Mouse (Mus musculus): ENCODE measurements around the gene Adcyap1r1. TPM values are rescaled to one million over a fixed set of nuclear protein-coding genes. Genes with fewer than 3 reads are reported as not detected.
A peak's percentile ranks its signal among the peaks of the same experiment; 100 is the strongest.

The Adcyap1r1 gene
- total and polyA plus RNA-seq, 2 experiments, result 0.74 to 0.78 TPM

- Histone ChIP-seq H3K36me3 (ENCODE audit: control insufficient read depth, insufficient read depth, low read length) (no peaks in the 10 kb centered on the region), H3K9ac (ENCODE audit: low read depth, low read length) (no peak overlapping the region), H3K27me3 (ENCODE audit: control insufficient read depth, insufficient read depth, low read length) (no peaks in the 10 kb centered on the region), H3K4me1 (ENCODE audit: control insufficient read depth, insufficient read depth, low read length) (no peaks in the 10 kb centered on the region), H3K79me2 (ENCODE audit: control insufficient read depth, insufficient read depth, low read length) (no peaks in the 10 kb centered on the region), H3K4me3 (ENCODE audit: insufficient read depth, low read depth, low read length) (no peak overlapping the region), H3K27ac (replicated peaks; ENCODE audit: insufficient read depth, low read depth, low read length) (no peak overlapping the region)
- DNase-seq (ENCODE audit: extremely low read depth, low read depth, low spot score), result no peak
- TF ChIP-seq CTCF (IDR thresholded peaks at IDR 0.05; ENCODE audit: low read depth, low read length) (no peak), POLR2A (IDR thresholded peaks at IDR 0.05; ENCODE audit: extremely low read depth, insufficient read depth, low read length) (no peak)
- WGBS, result 67% methylated on average over 2 of the region's 2 CpGs
These were observed 20.6 kb downstream of the Adcyap1r1 start for GRCm38 (mm10) chr6:55472381-55472780.

- no peaks in the 10 kb centered on the region for H3K4me1 ChIP-seq (ENCODE audit: control insufficient read depth, insufficient read depth, low read length)
- no peak for TF ChIP-seq POLR2A (IDR thresholded peaks at IDR 0.05; ENCODE audit: extremely low read depth, insufficient read depth, low read length)
- TF ChIP-seq CTCF (IDR thresholded peaks at IDR 0.05; ENCODE audit: low read depth, low read length), result no peak
- no peaks in the 10 kb centered on the region for H3K27me3 ChIP-seq (ENCODE audit: control insufficient read depth, insufficient read depth, low read length)
- WGBS, result 84% methylated on average over 1 of the region's 1 CpGs
- no peaks in the 10 kb centered on the region for H3K36me3 ChIP-seq (ENCODE audit: control insufficient read depth, insufficient read depth, low read length)
- DNase-seq (ENCODE audit: extremely low read depth, low read depth, low spot score), result no peak
- no peak overlapping the region for H3K9ac ChIP-seq (ENCODE audit: low read depth, low read length)
- no peak overlapping the region for H3K4me3 ChIP-seq (ENCODE audit: insufficient read depth, low read depth, low read length)
- H3K79me2 ChIP-seq (ENCODE audit: control insufficient read depth, insufficient read depth, low read length), result no peaks in the 10 kb centered on the region
- no peak overlapping the region for H3K27ac ChIP-seq (replicated peaks; ENCODE audit: insufficient read depth, low read depth, low read length)
These were observed 29.2 kb downstream of the Adcyap1r1 start for GRCm38 (mm10) chr6:55480988-55481387.

GRCm38 (mm10) chr6:55482471-55482870 is 30.7 kb downstream of the Adcyap1r1 start:
- Histone ChIP-seq H3K79me2 (ENCODE audit: control insufficient read depth, insufficient read depth, low read length) (no peaks in the 10 kb centered on the region), H3K4me1 (ENCODE audit: control insufficient read depth, insufficient read depth, low read length) (no peaks in the 10 kb centered on the region), H3K27me3 (ENCODE audit: control insufficient read depth, insufficient read depth, low read length) (no peaks in the 10 kb centered on the region), H3K36me3 (ENCODE audit: control insufficient read depth, insufficient read depth, low read length) (no peaks in the 10 kb centered on the region), H3K4me3 (ENCODE audit: insufficient read depth, low read depth, low read length) (no peak overlapping the region), H3K27ac (replicated peaks; ENCODE audit: insufficient read depth, low read depth, low read length) (no peak overlapping the region), H3K9ac (ENCODE audit: low read depth, low read length) (no peak overlapping the region)
- 48% methylated on average over 1 of the region's 1 CpGs for WGBS
- DNase-seq (ENCODE audit: extremely low read depth, low read depth, low spot score), result peak; percentile 58
- no peak for TF ChIP-seq CTCF (IDR thresholded peaks at IDR 0.05; ENCODE audit: low read depth, low read length)
- TF ChIP-seq POLR2A (IDR thresholded peaks at IDR 0.05; ENCODE audit: extremely low read depth, insufficient read depth, low read length), result no peak

DNA sequence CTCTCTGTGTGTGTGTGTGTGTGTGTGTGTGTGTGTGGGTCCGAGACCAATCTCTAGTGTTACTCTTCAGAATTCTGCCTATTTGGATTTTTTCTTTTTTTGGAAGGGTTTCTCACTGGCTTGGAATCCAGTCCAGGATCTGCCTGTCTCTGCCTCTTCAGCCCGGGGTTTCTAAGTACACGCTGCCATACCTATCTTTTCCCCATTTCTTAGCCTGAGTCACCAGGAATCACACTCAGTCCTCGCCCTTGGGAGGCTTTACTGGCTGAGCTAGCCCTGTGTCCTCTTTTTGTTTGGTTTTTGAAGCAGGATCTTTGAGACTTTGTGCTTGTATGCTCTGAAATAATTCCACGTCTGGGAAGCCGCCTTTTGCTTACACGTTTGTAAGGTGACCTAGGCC is 31.6 kb downstream of the Adcyap1r1 start:
- TF ChIP-seq POLR2A (IDR thresholded peaks at IDR 0.05; ENCODE audit: extremely low read depth, insufficient read depth, low read length) (no peak), CTCF (IDR thresholded peaks at IDR 0.05; ENCODE audit: low read depth, low read length) (no peak)
- no peak for DNase-seq (ENCODE audit: extremely low read depth, low read depth, low spot score)

DNA sequence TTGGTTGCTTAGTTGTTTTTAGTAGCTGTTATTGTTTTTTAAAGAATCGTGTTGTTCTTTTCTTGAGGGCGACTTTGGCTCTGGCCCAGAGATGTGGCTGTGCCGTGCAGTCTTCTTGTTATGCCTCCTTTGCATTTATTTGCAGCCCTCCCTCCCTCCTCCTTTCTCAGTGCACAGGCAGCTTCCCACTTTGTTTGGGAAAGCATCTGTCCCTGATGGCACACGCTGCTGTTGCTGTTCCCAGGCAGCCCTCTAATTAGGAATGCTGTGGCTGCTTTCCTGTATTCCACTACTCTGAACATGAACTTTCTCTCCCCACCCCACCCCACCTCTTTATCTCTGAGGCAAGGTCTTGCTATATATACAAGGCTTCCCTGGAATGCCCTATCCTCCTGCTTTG is 32.4 kb downstream of the Adcyap1r1 start:
- no peaks in the 10 kb centered on the region for H3K79me2 ChIP-seq (ENCODE audit: control insufficient read depth, insufficient read depth, low read length)
- no peak for DNase-seq (ENCODE audit: extremely low read depth, low read depth, low spot score)
- no peaks in the 10 kb centered on the region for H3K36me3 ChIP-seq (ENCODE audit: control insufficient read depth, insufficient read depth, low read length)
- 51% methylated on average over 4 of the region's 4 CpGs for WGBS
- H3K4me3 ChIP-seq (ENCODE audit: insufficient read depth, low read depth, low read length), result no peak overlapping the region
- TF ChIP-seq CTCF (IDR thresholded peaks at IDR 0.05; ENCODE audit: low read depth, low read length), result no peak
- no peak for TF ChIP-seq POLR2A (IDR thresholded peaks at IDR 0.05; ENCODE audit: extremely low read depth, insufficient read depth, low read length)
- no peak overlapping the region for H3K27ac ChIP-seq (replicated peaks; ENCODE audit: insufficient read depth, low read depth, low read length)
- no peak overlapping the region for H3K9ac ChIP-seq (ENCODE audit: low read depth, low read length)
- no peaks in the 10 kb centered on the region for H3K27me3 ChIP-seq (ENCODE audit: control insufficient read depth, insufficient read depth, low read length)
- no peaks in the 10 kb centered on the region for H3K4me1 ChIP-seq (ENCODE audit: control insufficient read depth, insufficient read depth, low read length)

More for the DNA sequence above, 31.6 kb downstream of the Adcyap1r1 start:
- Histone ChIP-seq H3K4me3 (ENCODE audit: insufficient read depth, low read depth, low read length) (no peak overlapping the region), H3K27me3 (ENCODE audit: control insufficient read depth, insufficient read depth, low read length) (no peaks in the 10 kb centered on the region), H3K9ac (ENCODE audit: low read depth, low read length) (no peak overlapping the region), H3K4me1 (ENCODE audit: control insufficient read depth, insufficient read depth, low read length) (no peaks in the 10 kb centered on the region), H3K79me2 (ENCODE audit: control insufficient read depth, insufficient read depth, low read length) (no peaks in the 10 kb centered on the region), H3K36me3 (ENCODE audit: control insufficient read depth, insufficient read depth, low read length) (no peaks in the 10 kb centered on the region), H3K27ac (replicated peaks; ENCODE audit: insufficient read depth, low read depth, low read length) (no peak overlapping the region)
- 69% methylated on average over 7 of the region's 7 CpGs for WGBS

DNA sequence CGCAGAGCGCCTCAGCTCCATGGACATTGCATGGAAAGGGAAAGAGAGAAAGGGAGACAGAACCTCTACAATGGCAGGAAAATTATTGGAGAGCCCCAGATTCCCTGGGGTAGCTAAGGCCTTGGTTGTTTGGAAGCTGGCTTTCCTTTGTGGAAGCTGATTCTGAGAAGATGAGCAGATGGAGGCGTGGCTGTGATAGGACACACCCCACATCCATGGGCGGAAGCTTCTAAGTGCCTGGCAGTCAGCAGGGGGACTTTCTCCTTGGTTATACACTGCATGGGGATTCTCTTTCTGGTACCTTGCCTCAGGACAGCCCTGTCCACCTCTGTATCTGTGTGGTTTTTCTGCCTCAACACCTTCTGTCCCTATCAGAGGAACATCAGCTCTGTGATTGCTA is 33.4 kb downstream of the Adcyap1r1 start:
- Histone ChIP-seq H3K36me3 (ENCODE audit: control insufficient read depth, insufficient read depth, low read length) (no peaks in the 10 kb centered on the region), H3K79me2 (ENCODE audit: control insufficient read depth, insufficient read depth, low read length) (no peaks in the 10 kb centered on the region), H3K4me1 (ENCODE audit: control insufficient read depth, insufficient read depth, low read length) (no peaks in the 10 kb centered on the region), H3K4me3 (ENCODE audit: insufficient read depth, low read depth, low read length) (no peak overlapping the region), H3K27ac (replicated peaks; ENCODE audit: insufficient read depth, low read depth, low read length) (no peak overlapping the region), H3K27me3 (ENCODE audit: control insufficient read depth, insufficient read depth, low read length) (no peaks in the 10 kb centered on the region), H3K9ac (ENCODE audit: low read depth, low read length) (no peak overlapping the region)
- DNase-seq (ENCODE audit: extremely low read depth, low read depth, low spot score), result no peak
- 75% methylated on average over 4 of the region's 4 CpGs for WGBS
- no peak for TF ChIP-seq POLR2A (IDR thresholded peaks at IDR 0.05; ENCODE audit: extremely low read depth, insufficient read depth, low read length)
- no peak for TF ChIP-seq CTCF (IDR thresholded peaks at IDR 0.05; ENCODE audit: low read depth, low read length)
